Mouse (Mus musculus): Measurements from ENCODE around the gene Polr1c.

The Polr1c gene

GRCm38 (mm10) chr17:46203078-46203477 lies 44.8 kb downstream of the Polr1c start:
- no peak for DNase-seq

- DNase-seq = peak; percentile 97
These were observed 45.3 kb downstream of the Polr1c start, which contains the start of the genes Polh and Xpo5 for GRCm38 (mm10) chr17:46202421-46203071. Gene Polh, minus strand, starts transcription at chr17:46202645. Gene Xpo5, plus strand, starts transcription at chr17:46202782.

DNA sequence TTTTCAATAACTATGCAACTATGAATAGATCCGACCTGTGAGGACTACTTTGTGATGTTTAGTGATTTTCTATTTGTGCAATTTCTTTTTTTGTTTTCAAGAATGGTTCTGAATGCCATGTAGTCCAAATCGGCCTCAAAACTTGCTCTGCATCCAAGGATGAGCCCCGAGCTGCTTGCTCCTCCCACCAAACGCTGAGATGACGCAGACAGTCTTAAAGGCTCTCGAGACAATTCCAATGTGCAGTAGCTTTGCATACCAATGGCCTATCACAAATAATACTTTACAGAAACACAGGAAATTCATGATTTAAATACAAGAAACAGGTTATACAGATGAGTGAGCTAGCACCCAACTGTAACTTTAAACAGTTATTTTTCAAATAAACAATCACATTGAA lies 46.7 kb downstream of the Polr1c start:
- DNase-seq = no peak

Measured in thymus, postnatal 4 days (tissue).